Mouse (Mus musculus): ENCODE measurements around the gene Elmsan1.
A peak's percentile ranks its signal among the peaks of the same experiment; 100 is the strongest.

Elmsan1 gene

DNA sequence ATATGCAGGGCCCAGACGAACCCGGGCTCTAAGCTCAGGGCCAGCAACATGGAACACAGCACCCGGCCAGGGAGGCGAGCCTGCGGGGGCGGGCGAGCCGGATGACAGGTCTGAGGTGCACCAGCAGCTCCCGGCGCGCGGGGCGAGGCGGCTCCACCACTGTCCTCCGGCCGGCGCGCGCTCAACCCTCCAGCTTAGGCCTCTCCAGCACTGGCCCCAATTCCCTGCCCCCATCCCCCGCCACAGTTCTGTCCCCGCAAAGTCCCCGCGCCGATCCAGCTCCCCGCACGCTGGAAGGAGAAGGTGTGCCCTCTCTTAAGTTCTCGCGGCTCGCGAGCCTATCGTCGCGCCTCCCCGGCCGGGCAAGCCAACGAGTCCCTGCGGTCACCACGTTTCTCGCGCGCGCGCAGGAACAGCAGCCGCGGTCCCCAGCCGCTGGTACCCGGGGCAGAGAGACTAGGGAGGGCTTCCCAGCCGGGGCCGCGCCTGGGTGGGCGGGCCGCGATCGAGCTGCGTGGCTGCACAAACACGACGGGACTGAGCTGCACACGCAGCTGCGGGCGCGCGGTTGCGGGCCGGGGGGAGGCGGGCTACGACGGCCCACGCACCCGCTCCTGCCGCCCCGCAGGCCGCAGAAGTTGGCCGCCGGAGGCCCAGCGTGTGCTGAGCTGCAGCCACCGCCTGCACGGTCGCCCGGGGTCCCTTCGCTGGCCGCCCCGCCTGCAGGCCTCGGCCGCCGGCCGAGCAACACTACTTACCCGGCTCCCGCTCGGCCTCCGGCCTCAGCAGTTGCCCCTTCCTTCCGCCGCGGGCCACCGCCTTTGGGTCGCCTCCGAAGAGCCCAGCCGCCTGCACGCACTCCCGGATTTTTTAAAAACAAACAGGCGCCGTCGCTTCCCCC lies 25.7 kb downstream of the Elmsan1 start:
- DNase-seq: peak; percentile 71

GRCm38 (mm10) chr12:84192280-84192679 lies 26.4 kb downstream of the Elmsan1 start:
- no peak for DNase-seq

GRCm38 (mm10) chr12:84191770-84192169 lies 26.9 kb downstream of the Elmsan1 start:
- DNase-seq: no peak

GRCm38 (mm10) chr12:84191190-84191589 lies 27.5 kb downstream of the Elmsan1 start:
- DNase-seq: no peak

DNA sequence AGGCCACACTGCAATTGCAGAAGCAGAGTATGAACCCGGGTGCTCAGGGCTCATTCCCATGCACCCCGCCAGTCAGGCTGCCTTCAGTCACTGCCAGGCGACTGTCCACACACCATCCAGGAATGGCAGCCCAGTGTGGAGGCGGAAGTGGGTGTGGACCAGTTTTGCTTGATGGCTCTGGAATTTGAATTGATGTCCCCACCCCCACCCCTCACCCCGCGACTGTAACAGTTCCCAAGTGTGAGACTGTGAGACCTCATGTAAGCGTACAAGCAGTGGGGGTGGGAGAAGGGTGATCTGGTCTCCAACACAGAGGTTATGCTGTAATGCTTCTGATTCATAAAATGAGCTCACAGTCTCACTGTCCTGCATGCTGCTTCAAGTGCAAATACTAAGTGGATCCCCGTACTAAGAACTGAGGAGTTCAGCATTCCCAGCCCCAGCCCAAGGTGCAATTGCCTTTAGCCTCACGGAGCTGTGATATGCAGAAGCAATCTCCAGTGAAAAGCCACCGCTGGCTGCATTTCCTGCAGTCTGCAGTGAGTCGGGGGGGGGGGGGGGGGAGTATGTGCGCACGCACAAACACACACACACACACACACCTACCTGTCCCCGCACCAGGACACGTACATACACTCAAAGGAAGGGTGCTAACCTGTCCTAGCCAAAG lies 28.4 kb downstream of the Elmsan1 start:
- no peak for DNase-seq

DNA sequence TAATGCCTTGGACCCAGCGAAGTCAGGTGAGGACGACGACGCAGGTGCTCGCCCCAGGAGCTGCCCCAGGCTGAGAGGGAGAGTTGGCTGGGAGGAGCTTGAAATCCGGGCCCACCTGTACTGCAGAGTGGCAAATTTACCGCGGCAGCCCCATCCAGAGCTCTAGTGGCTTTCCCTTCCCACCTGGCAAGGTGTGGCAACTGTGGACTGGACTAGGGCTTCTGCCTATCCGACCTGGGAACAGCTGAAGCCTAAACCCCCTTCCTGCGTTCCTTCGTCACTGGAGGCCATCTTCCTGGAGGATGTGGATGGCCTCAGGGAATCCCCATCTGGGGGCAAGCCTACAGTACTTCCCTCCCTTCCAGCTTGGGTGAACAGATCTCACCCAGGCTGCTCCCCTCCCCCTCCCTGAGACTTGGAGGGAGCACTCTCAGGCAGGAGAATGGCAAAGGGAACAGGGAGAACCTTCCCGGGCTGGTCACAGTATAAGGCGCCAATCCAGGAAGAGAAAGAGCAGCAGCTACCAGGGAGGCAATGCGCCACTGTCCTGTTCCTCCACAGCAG lies 29.7 kb downstream of the Elmsan1 start:
- DNase-seq: no peak

- DNase-seq: no peak
Observed at GRCm38 (mm10) chr12:84187752-84188601, 30.7 kb downstream of the Elmsan1 start.

DNA sequence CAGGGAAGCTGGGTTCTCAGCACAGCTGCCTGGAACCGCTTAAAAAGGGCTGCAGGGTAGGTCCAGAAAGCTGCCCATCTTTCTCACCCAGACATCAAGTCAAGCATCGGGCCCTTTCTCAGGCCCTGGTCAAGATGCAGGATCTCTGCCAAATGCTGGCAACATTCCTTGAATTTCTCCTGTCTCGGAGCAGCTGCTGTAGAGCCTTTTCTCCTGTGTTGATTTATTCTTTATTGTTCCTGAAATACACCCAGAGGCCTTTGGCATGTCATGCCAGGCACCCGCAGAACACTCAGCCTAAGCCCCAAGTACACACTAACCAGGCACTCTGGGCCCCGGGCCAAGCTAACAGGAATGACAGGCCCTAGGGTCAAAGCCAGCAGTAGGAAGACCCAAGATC lies 31.7 kb downstream of the Elmsan1 start:
- no peak for DNase-seq

- DNase-seq: no peak
Observed at GRCm38 (mm10) chr12:84186536-84186935, 32.1 kb downstream of the Elmsan1 start.

DNA sequence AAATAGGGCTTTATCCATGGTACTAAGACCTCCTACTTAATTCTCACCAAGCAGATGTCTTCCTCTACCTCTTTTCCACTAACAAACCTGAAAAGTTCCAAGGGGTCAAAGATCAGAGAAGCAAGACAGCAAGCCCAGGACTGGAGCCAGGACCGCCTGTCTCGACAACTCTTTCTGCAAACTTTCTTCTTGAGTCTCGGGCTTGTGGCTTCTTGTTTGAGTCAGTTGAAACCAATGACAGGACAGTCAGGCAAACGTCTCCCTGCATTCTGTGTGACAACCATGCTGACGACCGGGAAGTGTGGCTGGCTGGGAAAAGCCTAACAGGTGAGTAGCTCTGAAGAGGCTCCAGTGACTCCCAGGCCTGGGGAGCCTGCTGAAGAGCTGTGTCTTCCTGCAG lies 33.1 kb downstream of the Elmsan1 start:
- DNase-seq: no peak

DNA sequence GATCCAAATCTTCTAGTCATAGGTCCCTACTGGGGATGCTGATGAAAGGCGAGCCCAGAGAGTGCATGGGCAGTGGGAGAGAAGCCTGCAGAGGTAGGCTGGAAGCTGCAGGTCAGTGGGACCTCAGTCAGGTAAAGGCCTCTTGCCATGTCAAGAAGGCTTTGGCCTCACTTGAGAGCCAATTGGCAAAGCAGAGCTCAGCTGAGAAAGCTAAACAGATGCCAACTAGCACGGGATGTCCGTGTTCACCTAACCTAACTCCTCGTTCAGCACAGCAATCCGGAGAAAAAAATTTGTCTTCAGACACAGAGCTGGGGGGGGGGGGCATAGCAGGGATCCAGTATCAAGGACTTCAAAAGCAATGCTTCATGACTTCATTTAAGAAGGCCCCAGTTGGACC lies 33.7 kb downstream of the Elmsan1 start:
- DNase-seq: no peak

- DNase-seq: no peak
Observed at GRCm38 (mm10) chr12:84181999-84182398, 36.7 kb downstream of the Elmsan1 start.

GRCm38 (mm10) chr12:84180701-84181435 lies 37.8 kb downstream of the Elmsan1 start:
- no peak for DNase-seq

DNA sequence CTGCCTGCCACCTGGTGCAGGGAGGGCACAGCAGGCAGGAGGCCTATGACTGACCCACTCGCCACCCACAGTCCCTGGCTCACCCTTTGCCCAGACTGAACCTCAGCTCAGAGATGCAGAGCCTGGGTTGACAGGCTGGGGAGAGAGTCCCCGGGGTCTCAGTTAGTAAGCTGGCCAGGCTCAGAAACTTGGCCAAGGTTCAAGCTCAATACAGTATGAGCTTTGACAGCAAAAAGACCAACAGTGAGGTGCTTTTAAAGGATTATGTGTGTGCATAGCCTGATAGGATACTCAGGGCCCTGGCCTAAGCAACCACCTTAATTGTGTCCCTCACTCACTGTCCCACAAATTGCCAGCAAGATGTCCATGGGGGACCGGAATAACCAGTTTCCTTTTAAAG lies 38.6 kb downstream of the Elmsan1 start:
- no peak for DNase-seq

GRCm38 (mm10) chr12:84178652-84179445 lies 39.8 kb downstream of the Elmsan1 start:
- no peak for DNase-seq

GRCm38 (mm10) chr12:84178052-84178451 lies 40.6 kb downstream of the Elmsan1 start:
- no peak for DNase-seq

DNA sequence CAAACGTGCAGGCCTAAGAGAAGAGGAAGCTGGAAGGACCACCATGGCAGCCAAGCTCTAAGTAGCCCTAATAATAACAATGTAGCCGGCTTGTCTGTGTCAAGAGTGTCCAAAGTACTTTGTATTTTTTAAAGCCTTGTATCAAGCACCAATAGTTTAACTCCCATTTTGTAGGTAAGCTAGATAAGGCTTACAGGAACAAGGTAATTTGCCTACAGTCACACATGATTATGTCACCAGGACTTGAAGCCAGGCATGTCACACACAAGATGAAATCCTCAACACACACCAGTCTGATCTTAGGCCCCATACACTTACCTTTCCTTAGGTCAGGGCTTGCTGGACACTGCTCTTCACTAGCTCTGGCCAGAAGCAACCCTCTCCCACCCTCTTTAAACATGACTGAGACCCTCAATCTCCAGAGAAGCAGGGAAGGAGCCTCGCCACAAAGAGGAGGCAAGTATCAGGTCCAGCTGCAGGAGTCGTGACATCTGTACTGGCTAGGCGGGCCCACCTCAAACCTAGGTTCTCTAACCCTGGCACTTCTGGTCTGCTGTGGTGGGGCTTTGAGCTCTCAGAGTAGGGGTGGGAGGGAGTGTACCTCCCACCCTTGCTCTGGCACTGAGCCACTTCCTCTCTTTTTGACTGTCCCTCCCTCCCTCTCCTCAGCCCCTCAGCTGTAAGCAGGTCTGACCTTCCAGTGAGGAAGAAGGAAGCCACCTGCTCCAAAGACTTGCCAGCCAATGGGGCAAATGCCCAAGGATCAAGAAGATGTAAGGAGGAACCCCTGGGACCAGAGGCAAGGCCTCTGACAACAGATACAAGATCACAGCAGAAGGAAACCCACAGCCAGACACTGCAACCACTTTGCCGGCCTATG lies 41.6 kb downstream of the Elmsan1 start:
- no peak for DNase-seq

GRCm38 (mm10) chr12:84176126-84176769 lies 42.4 kb downstream of the Elmsan1 start:
- DNase-seq: no peak

GRCm38 (mm10) chr12:84175659-84176061 lies 43.0 kb downstream of the Elmsan1 start:
- DNase-seq: peak; percentile 87

DNA sequence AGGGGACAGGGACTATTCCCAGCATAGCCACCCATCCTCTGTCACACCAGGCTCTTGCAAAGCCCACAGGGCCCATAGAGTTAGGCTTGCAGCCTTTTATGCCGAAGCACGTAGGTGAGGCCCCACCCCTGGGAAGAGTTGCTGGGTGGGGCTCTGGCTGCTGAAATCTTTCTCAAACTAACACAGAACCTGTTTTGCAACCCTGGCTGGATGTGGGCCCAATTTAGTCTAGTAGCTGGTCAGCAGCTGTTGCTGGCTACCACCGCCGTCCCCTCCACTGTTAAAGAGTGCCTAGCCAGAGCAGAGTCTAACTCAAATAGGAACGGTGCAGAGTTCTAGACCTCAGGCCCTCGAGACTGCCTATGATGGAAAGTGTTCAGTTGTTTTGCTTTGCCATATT lies 43.8 kb downstream of the Elmsan1 start:
- no peak for DNase-seq

All from right cerebral cortex, postnatal 25 days (tissue).